Mouse (Mus musculus): ENCODE results near the gene Ltbp2.

Ltbp2 gene

GRCm38 (mm10) chr12:84806010-84806409 is 70.3 kb downstream of the Ltbp2 start:
- no peak for DNase-seq (ENCODE audit: low spot score in 2 of 2)

- DNase-seq (ENCODE audit: low spot score in 2 of 2), result no peak
These were observed 71.0 kb downstream of the Ltbp2 start for GRCm38 (mm10) chr12:84805228-84805842.

GRCm38 (mm10) chr12:84802625-84803024 is 73.7 kb downstream of the Ltbp2 start:
- DNase-seq (ENCODE audit: low spot score in 2 of 2), result no peak

- DNase-seq (ENCODE audit: low spot score in 2 of 2), result no peak
These were observed 74.7 kb downstream of the Ltbp2 start for GRCm38 (mm10) chr12:84801532-84802110.

GRCm38 (mm10) chr12:84800419-84800818 is 75.9 kb downstream of the Ltbp2 start:
- no peak for DNase-seq (ENCODE audit: low spot score in 2 of 2)

GRCm38 (mm10) chr12:84799086-84799485 is 77.2 kb downstream of the Ltbp2 start:
- no peak for DNase-seq (ENCODE audit: low spot score in 2 of 2)

GRCm38 (mm10) chr12:84794647-84795046 is 81.7 kb downstream of the Ltbp2 start:
- DNase-seq (ENCODE audit: low spot score in 2 of 2), result no peak

- DNase-seq (ENCODE audit: low spot score in 2 of 2), result no peak
These were observed 83.7 kb downstream of the Ltbp2 start for GRCm38 (mm10) chr12:84792629-84793028.

GRCm38 (mm10) chr12:84790853-84791252 is 85.5 kb downstream of the Ltbp2 start:
- DNase-seq (ENCODE audit: low spot score in 2 of 2), result no peak

GRCm38 (mm10) chr12:84786091-84786490 is 90.2 kb downstream of the Ltbp2 start:
- DNase-seq (ENCODE audit: low spot score in 2 of 2), result no peak

GRCm38 (mm10) chr12:84784604-84785381 is 91.5 kb downstream of the Ltbp2 start:
- peak; percentile 84 to 89 for DNase-seq (ENCODE audit: low spot score in 2 of 2)

- DNase-seq (ENCODE audit: low spot score in 2 of 2), result no peak
These were observed 100.1 kb downstream of the Ltbp2 start for GRCm38 (mm10) chr12:84776229-84776628.

- DNase-seq (ENCODE audit: low spot score in 2 of 2), result peak in 1 of 2 experiments; percentile 26
These were observed 102.0 kb downstream of the Ltbp2 start for GRCm38 (mm10) chr12:84774376-84774775.

GRCm38 (mm10) chr12:84773476-84773875 is 102.9 kb downstream of the Ltbp2 start:
- no peak for DNase-seq (ENCODE audit: low spot score in 2 of 2)

- DNase-seq (ENCODE audit: low spot score in 2 of 2), result peak; percentile 96 to 98
These were observed 103.4 kb downstream of the Ltbp2 start, which contains the start of the genes Npc2 and Isca2 for GRCm38 (mm10) chr12:84772726-84773441. Gene Npc2 (minus strand): TSS chr12:84773152. Gene Isca2 (plus strand): TSS chr12:84773251.

GRCm38 (mm10) chr12:84771981-84772520 is 104.3 kb downstream of the Ltbp2 start:
- DNase-seq (ENCODE audit: low spot score in 2 of 2), result no peak

- no peak for DNase-seq (ENCODE audit: low spot score in 2 of 2)
These were observed 106.7 kb downstream of the Ltbp2 start for GRCm38 (mm10) chr12:84769624-84770023.

GRCm38 (mm10) chr12:84767510-84767909 is 108.8 kb downstream of the Ltbp2 start:
- DNase-seq (ENCODE audit: low spot score in 2 of 2), result no peak

- no peak for DNase-seq (ENCODE audit: low spot score in 2 of 2)
These were observed 110.1 kb downstream of the Ltbp2 start for GRCm38 (mm10) chr12:84766113-84766735.

- no peak for DNase-seq (ENCODE audit: low spot score in 2 of 2)
These were observed 110.8 kb downstream of the Ltbp2 start for GRCm38 (mm10) chr12:84765506-84765905.

GRCm38 (mm10) chr12:84764756-84765155 is 111.6 kb downstream of the Ltbp2 start:
- DNase-seq (ENCODE audit: low spot score in 2 of 2), result no peak
